Mouse (Mus musculus) heart, embryonic 14.5 days (tissue): ENCODE measurements at regions not wholly inside any gene's neighbourhood (a gene's known extent, or its start where the extent isn't known, plus 50 kb on each side); places are given as distances from the start of the nearest gene placed in this dataset.

Experiments
- ATAC-seq: fragments of 200-750 bp; cut with Nextera tagmentation; 2 replicates; pipeline ENCODE4 v1.8.0; 2017; ENCODE audit warnings: low read depth, moderate TSS enrichment; ENCODE audit not compliant: insufficient number of reproducible peaks, insufficient read depth, low FRiP score
- H3K27ac ChIP-seq, 2 experiments: fragments of 200-500 bp in 1 of 2; fragments of 300-500 bp in 1 of 2; sonication (generic) in 1 of 2; replicated peaks in 1 of 2; 2 replicates each; pipeline ENCODE4 v1.5.1; 2012 to 2014; ENCODE audit warnings: low read depth in 2 of 2, low read length in 2 of 2, control low read depth in 1 of 2, mild to moderate bottlenecking in 1 of 2, mixed read lengths in 1 of 2; ENCODE audit not compliant: control insufficient read depth in 1 of 2, insufficient read depth in 1 of 2
- H3K27me3 ChIP-seq: fragments of 300-500 bp; sonication (generic); 2 replicates; pipeline ENCODE4 v1.6.1; 2014; ENCODE audit warnings: mild to moderate bottlenecking, low read length, control low read depth; ENCODE audit not compliant: control insufficient read depth, insufficient read depth
- H3K36me3 ChIP-seq: fragments of 300-500 bp; sonication (generic); 2 replicates; pipeline ENCODE4 v1.6.1; 2014; ENCODE audit warnings: mild to moderate bottlenecking, control low read depth, low read length, mixed read lengths; ENCODE audit not compliant: control insufficient read depth, insufficient read depth
- H3K4me1 ChIP-seq, 2 experiments: fragments of 200-500 bp in 1 of 2; fragments of 300-500 bp in 1 of 2; sonication (generic) in 1 of 2; 2 replicates each; pipeline ENCODE4 v1.6.1; 2012 to 2014; ENCODE audit warnings: low read length in 2 of 2, control low read depth in 1 of 2, mixed read lengths in 1 of 2; ENCODE audit not compliant: control insufficient read depth in 2 of 2, insufficient read depth in 2 of 2
- H3K4me2 ChIP-seq: fragments of 300-500 bp; sonication (generic); 2 replicates; pipeline ENCODE4 v1.6.1; 2014; ENCODE audit warnings: mild to moderate bottlenecking, low read length
- H3K4me3 ChIP-seq, 2 experiments: fragments of 200-500 bp in 1 of 2; fragments of 300-500 bp in 1 of 2; sonication (generic) in 1 of 2; 2 replicates each; pipeline ENCODE4 v1.5.1; 2012 to 2014; ENCODE audit warnings: low read length in 2 of 2, mild to moderate bottlenecking in 2 of 2, control low read depth in 1 of 2, low read depth in 1 of 2, moderate library complexity in 1 of 2; ENCODE audit not compliant: control insufficient read depth in 1 of 2, insufficient read depth in 1 of 2
- H3K9ac ChIP-seq: fragments of 300-500 bp; sonication (generic); 2 replicates; pipeline ENCODE4 v1.6.1; 2014; ENCODE audit warnings: mild to moderate bottlenecking, low read length
- H3K9me3 ChIP-seq: fragments of 300-500 bp; sonication (generic); 2 replicates; pipeline ENCODE4 v1.6.1; 2016; ENCODE audit warnings: low read length, control low read depth; ENCODE audit not compliant: control insufficient read depth
- WGBS: fragments of 180-500 bp; shearing (Covaris S2); extraction: QIAGEN DNeasy Blood & Tissue Kit; methylation state at CpG from one replicate; pipeline ENCODE4 v1.1.7; 2014; 5-methylcytosine and 5-hydroxymethylcytosine counted together

GRCm38 (mm10) chr14:48024051-48024693 is 96.5 kb upstream of the Peli2 start:
- H3K27ac ChIP-seq = no peak overlapping the region
- WGBS = 70% methylated on average over 8 of the region's 8 CpGs
- no peaks in the 10 kb centered on the region for H3K36me3 ChIP-seq
- ATAC-seq = no peak
- no peak overlapping the region for H3K4me2 ChIP-seq
- 0 out of 2 replicates have a peak, but pooled peaks cover 8% of the 10 kb centered on the region for H3K9me3 ChIP-seq
- no peak overlapping the region for H3K9ac ChIP-seq
- H3K4me3 ChIP-seq = no peak overlapping the region
- H3K27me3 ChIP-seq = no peaks in the 10 kb centered on the region
- H3K4me1 ChIP-seq = no peaks in the 10 kb centered on the region

GRCm38 (mm10) chr14:48039286-48039790 is 81.3 kb upstream of the Peli2 start:
- Histone ChIP-seq H3K9ac (no peak overlapping the region), H3K27me3 (no peaks in the 10 kb centered on the region), H3K36me3 (no peaks in the 10 kb centered on the region), H3K4me2 (no peak overlapping the region), H3K9me3 (no peaks in the 10 kb centered on the region), H3K27ac (no peak overlapping the region), H3K4me3 (no peak overlapping the region), H3K4me1 (no peaks in the 10 kb centered on the region)
- no peak for ATAC-seq
- WGBS = 88% methylated on average over 4 of the region's 4 CpGs

- no peak for ATAC-seq
- Histone ChIP-seq H3K9ac (no peak overlapping the region), H3K4me2 (no peak overlapping the region), H3K4me3 (no peak overlapping the region), H3K36me3 (no peaks in the 10 kb centered on the region), H3K27me3 (no peaks in the 10 kb centered on the region), H3K4me1 (no peaks in the 10 kb centered on the region), H3K9me3 (no peaks in the 10 kb centered on the region), H3K27ac (no peak overlapping the region)
- WGBS = 83% methylated on average over 9 of the region's 9 CpGs
Observed at GRCm38 (mm10) chr14:48046094-48046493, 74.5 kb upstream of the Peli2 start.

- no peaks in the 10 kb centered on the region for H3K9me3 ChIP-seq
- H3K4me1 ChIP-seq = no peaks in the 10 kb centered on the region
- H3K9ac ChIP-seq = no peak overlapping the region
- no peak for ATAC-seq
- no peak overlapping the region for H3K27ac ChIP-seq
- no peaks in the 10 kb centered on the region for H3K36me3 ChIP-seq
- H3K4me3 ChIP-seq = no peak overlapping the region
- H3K27me3 ChIP-seq = no peaks in the 10 kb centered on the region
- 81% methylated on average over 1 of the region's 1 CpGs for WGBS
- no peak overlapping the region for H3K4me2 ChIP-seq
Observed at GRCm38 (mm10) chr14:48046831-48047230, 73.8 kb upstream of the Peli2 start.

GRCm38 (mm10) chr14:48049698-48050459 is 70.7 kb upstream of the Peli2 start:
- no peak overlapping the region for H3K9ac ChIP-seq
- no peak overlapping the region for H3K27ac ChIP-seq
- H3K27me3 ChIP-seq = no peaks in the 10 kb centered on the region
- ATAC-seq = no peak
- H3K4me1 ChIP-seq = no peaks in the 10 kb centered on the region
- H3K9me3 ChIP-seq = peaks cover 3% of the 10 kb centered on the region; the same call in 1 of the 2 replicates
- no peak overlapping the region for H3K4me3 ChIP-seq
- WGBS = 71% methylated on average over 5 of the region's 5 CpGs
- H3K36me3 ChIP-seq = no peaks in the 10 kb centered on the region
- H3K4me2 ChIP-seq = no peak overlapping the region

GRCm38 (mm10) chr14:48050460-48050760 is 70.2 kb upstream of the Peli2 start:
- H3K4me1 ChIP-seq = no peaks in the 10 kb centered on the region
- H3K4me2 ChIP-seq = no peak overlapping the region
- ATAC-seq = no peak
- no peaks in the 10 kb centered on the region for H3K27me3 ChIP-seq
- H3K9me3 ChIP-seq = peaks cover 3% of the 10 kb centered on the region; the same call in 1 of the 2 replicates
- H3K36me3 ChIP-seq = no peaks in the 10 kb centered on the region
- H3K27ac ChIP-seq = no peak overlapping the region
- H3K9ac ChIP-seq = no peak overlapping the region
- WGBS = 59% methylated on average over 2 of the region's 2 CpGs
- H3K4me3 ChIP-seq = no peak overlapping the region

GRCm38 (mm10) chr14:48051971-48052370 is 68.7 kb upstream of the Peli2 start:
- 42% methylated on average over 3 of the region's 3 CpGs for WGBS
- no peak overlapping the region for H3K4me3 ChIP-seq
- no peaks in the 10 kb centered on the region for H3K36me3 ChIP-seq

More at GRCm38 (mm10) chr14:48051971-48052370, 68.7 kb upstream of the Peli2 start:
- no peaks in the 10 kb centered on the region for H3K27me3 ChIP-seq
- H3K27ac ChIP-seq = no peak overlapping the region
- H3K4me2 ChIP-seq = no peak overlapping the region
- no peak overlapping the region for H3K9ac ChIP-seq
- ATAC-seq = no peak
- H3K9me3 ChIP-seq = peaks cover 3% of the 10 kb centered on the region; the same call in 1 of the 2 replicates
- H3K4me1 ChIP-seq = no peaks in the 10 kb centered on the region
